Mouse (Mus musculus) neural tube, embryonic 11.5 days (tissue): ENCODE data around the gene Myl7. TPM values are rescaled to one million over a fixed set of nuclear protein-coding genes. Genes with fewer than 3 reads are reported as not detected.
"Not testable (repeated sequence)": the region's sequence is repeated elsewhere in the genome, so short reads cannot be mapped to it uniquely, and the experiment has no call there.

Experiments
- ATAC-seq: fragments of 200-750 bp; cut with Nextera tagmentation; 2 replicates; pipeline ENCODE4 v1.8.0; 2017; ENCODE audit warnings: moderate number of reproducible peaks, mild to moderate bottlenecking, moderate TSS enrichment, moderate library complexity; ENCODE audit not compliant: insufficient read depth, low FRiP score, low TSS enrichment
- DNase-seq: peaks from one replicate; pipeline ENCODE4 v3.0.0-alpha.2; 2015; ENCODE audit warnings: low spot score
- H3K27ac ChIP-seq: fragments of 300-500 bp; sonication (generic); 2 replicates; pipeline ENCODE4 v1.5.1; 2014; ENCODE audit warnings: low read depth, mild to moderate bottlenecking, low read length
- H3K27me3 ChIP-seq: fragments of 300-500 bp; sonication (generic); 2 replicates; pipeline ENCODE4 v1.6.1; 2014; ENCODE audit warnings: mild to moderate bottlenecking, low read length, mixed read lengths; ENCODE audit not compliant: control insufficient read depth, insufficient read depth
- H3K36me3 ChIP-seq: fragments of 300-500 bp; sonication (generic); 2 replicates; pipeline ENCODE4 v1.6.1; 2014; ENCODE audit warnings: mild to moderate bottlenecking, low read length, moderate library complexity, mixed read lengths; ENCODE audit not compliant: control insufficient read depth, insufficient read depth
- H3K4me1 ChIP-seq: fragments of 300-500 bp; sonication (generic); 2 replicates; pipeline ENCODE4 v1.6.1; 2014; ENCODE audit warnings: low read length, mixed read lengths; ENCODE audit not compliant: control insufficient read depth, insufficient read depth
- H3K4me2 ChIP-seq: fragments of 300-500 bp; sonication (generic); 2 replicates; pipeline ENCODE4 v1.6.1; 2014; ENCODE audit warnings: low read depth, mild to moderate bottlenecking, moderate library complexity
- H3K4me3 ChIP-seq: fragments of 300-500 bp; sonication (generic); 2 replicates; pipeline ENCODE4 v1.5.1; 2014; ENCODE audit warnings: low read depth, low read length
- H3K9ac ChIP-seq: fragments of 300-500 bp; sonication (generic); 2 replicates; pipeline ENCODE4 v1.6.1; 2014; ENCODE audit warnings: mild to moderate bottlenecking, low read length
- H3K9me3 ChIP-seq: fragments of 300-500 bp; sonication (generic); 2 replicates; pipeline ENCODE4 v1.6.1; 2016; ENCODE audit warnings: low read length; ENCODE audit not compliant: control insufficient read depth
- WGBS: fragments of 180-500 bp; shearing (Covaris S2); extraction: QIAGEN DNeasy Blood & Tissue Kit; methylation state at CpG from one replicate; pipeline ENCODE4 v1.1.7; 2014; 5-methylcytosine and 5-hydroxymethylcytosine counted together
- polyA plus RNA-seq: library from polyadenylated mRNA; unstranded; fragments of >200 nt; fragmentation: Nextera tagmentation; extraction: Ambion mirVana; gene quantifications from 2 replicates; pipeline ENCODE4 v1.2.1, GENCODE M21; 2014

Gene Myl7
- polyA plus RNA-seq: 3.9 and 16.9 TPM in 2 replicates

- H3K9me3 ChIP-seq: no peaks in the 10 kb centered on the region
- peaks cover 23% of the 10 kb centered on the region for H3K4me1 ChIP-seq
- H3K27me3 ChIP-seq: 0 out of 2 replicates have a peak, but pooled peaks cover 4% of the 10 kb centered on the region
- no peak within 1 kb of the TSS for H3K4me3 ChIP-seq
- ATAC-seq (no peak), DNase-seq (no peak)
- no peak within 1 kb of the TSS for H3K27ac ChIP-seq
- H3K36me3 ChIP-seq: no peaks in the 10 kb centered on the region
- 0 out of 2 replicates have a peak within 1 kb of the TSS, but pooled peaks have one; percentile 7 for H3K4me2 ChIP-seq
- H3K9ac ChIP-seq: no peak within 1 kb of the TSS; the same call in 1 of the 2 replicates
- 55% methylated on average over 5 of the region's 5 CpGs for WGBS
Measured at GRCm38 (mm10) chr11:5898531-5898930, at the start of gene Myl7. Myl7 (minus strand) TSS chr11:5898782.

GRCm38 (mm10) chr11:5947796-5948195, 49.2 kb upstream of the Myl7 start:
- 58% methylated on average over 4 of the region's 4 CpGs for WGBS
- Histone ChIP-seq H3K9me3 (no peaks in the 10 kb centered on the region), H3K4me2 (no peak overlapping the region), H3K4me1 (0 out of 2 replicates have a peak, but pooled peaks cover 5% of the 10 kb centered on the region), H3K27me3 (no peaks in the 10 kb centered on the region), H3K27ac (no peak overlapping the region), H3K4me3 (no peak overlapping the region), H3K36me3 (no peaks in the 10 kb centered on the region), H3K9ac (no peak overlapping the region)
- no peak for ATAC-seq
- no peak for DNase-seq

GRCm38 (mm10) chr11:5945096-5945495, 46.5 kb upstream of the Myl7 start:
- whole genome bisulfite sequencing: 76% methylated on average over 2 of the region's 2 CpGs
- Histone ChIP-seq H3K36me3 (no peaks in the 10 kb centered on the region), H3K27me3 (no peaks in the 10 kb centered on the region), H3K4me2 (no peak overlapping the region), H3K27ac (no peak overlapping the region), H3K9me3 (no peaks in the 10 kb centered on the region), H3K9ac (no peak overlapping the region), H3K4me1 (0 out of 2 replicates have a peak, but pooled peaks cover 4% of the 10 kb centered on the region), H3K4me3 (no peak overlapping the region)
- DNase-seq (no peak), ATAC-seq (no peak)

GRCm38 (mm10) chr11:5942966-5943365, 44.4 kb upstream of the Myl7 start:
- Histone ChIP-seq H3K4me1 (no peaks in the 10 kb centered on the region), H3K27me3 (no peaks in the 10 kb centered on the region), H3K9ac (no peak overlapping the region), H3K4me2 (no peak overlapping the region), H3K4me3 (no peak overlapping the region), H3K36me3 (no peaks in the 10 kb centered on the region), H3K27ac (no peak overlapping the region), H3K9me3 (no peaks in the 10 kb centered on the region)
- WGBS: 58% methylated on average over 6 of the region's 6 CpGs
- DNase-seq (no peak), ATAC-seq (no peak)

- not testable (repeated sequence) for H3K4me2 ChIP-seq, H3K27me3 ChIP-seq, H3K36me3 ChIP-seq, H3K27ac ChIP-seq, H3K9me3 ChIP-seq, H3K4me1 ChIP-seq, DNase-seq, ATAC-seq, H3K9ac ChIP-seq, H3K4me3 ChIP-seq
- 94% methylated on average over 11 of the region's 11 CpGs for WGBS
Measured at GRCm38 (mm10) chr11:5934531-5934930, 35.9 kb upstream of the Myl7 start.

GRCm38 (mm10) chr11:5931947-5932346, 33.4 kb upstream of the Myl7 start:
- not testable (repeated sequence) for H3K9me3 ChIP-seq, H3K4me2 ChIP-seq, DNase-seq, H3K4me3 ChIP-seq, H3K36me3 ChIP-seq, H3K27me3 ChIP-seq, H3K27ac ChIP-seq, H3K9ac ChIP-seq, ATAC-seq, H3K4me1 ChIP-seq
- WGBS: 89% methylated on average over 6 of the region's 6 CpGs

- DNase-seq: no peak
- Histone ChIP-seq H3K36me3 (no peaks in the 10 kb centered on the region), H3K4me1 (no peaks in the 10 kb centered on the region), H3K4me3 (no peak overlapping the region), H3K27ac (no peak overlapping the region), H3K9me3 (no peaks in the 10 kb centered on the region), H3K27me3 (no peaks in the 10 kb centered on the region), H3K4me2 (no peak overlapping the region), H3K9ac (no peak overlapping the region)
- 69% methylated on average over 1 of the region's 1 CpGs for WGBS
- ATAC-seq: no peak
Measured at GRCm38 (mm10) chr11:5930578-5930977, 32.0 kb upstream of the Myl7 start.

GRCm38 (mm10) chr11:5926696-5927220, 28.2 kb upstream of the Myl7 start:
- Histone ChIP-seq H3K36me3 (no peaks in the 10 kb centered on the region), H3K4me1 (no peaks in the 10 kb centered on the region), H3K27me3 (no peaks in the 10 kb centered on the region), H3K27ac (no peak overlapping the region), H3K4me3 (no peak overlapping the region), H3K9ac (no peak overlapping the region), H3K4me2 (no peak overlapping the region), H3K9me3 (no peaks in the 10 kb centered on the region)
- ATAC-seq: no peak
- no peak for DNase-seq
- 86% methylated on average over 3 of the region's 3 CpGs for WGBS

GRCm38 (mm10) chr11:5924699-5925098, 26.1 kb upstream of the Myl7 start:
- no peak overlapping the region for H3K4me3 ChIP-seq
- H3K9me3 ChIP-seq: no peaks in the 10 kb centered on the region
- H3K36me3 ChIP-seq: no peaks in the 10 kb centered on the region
- ATAC-seq (no peak), DNase-seq (no peak)
- no peak overlapping the region for H3K9ac ChIP-seq
- H3K27me3 ChIP-seq: no peaks in the 10 kb centered on the region
- H3K4me1 ChIP-seq: no peaks in the 10 kb centered on the region
- H3K4me2 ChIP-seq: no peak overlapping the region
- no peak overlapping the region for H3K27ac ChIP-seq
- 55% methylated on average over 8 of the region's 8 CpGs for WGBS
